Mouse (Mus musculus): ENCODE data around the gene Dctpp1.

Dctpp1 gene

DNA sequence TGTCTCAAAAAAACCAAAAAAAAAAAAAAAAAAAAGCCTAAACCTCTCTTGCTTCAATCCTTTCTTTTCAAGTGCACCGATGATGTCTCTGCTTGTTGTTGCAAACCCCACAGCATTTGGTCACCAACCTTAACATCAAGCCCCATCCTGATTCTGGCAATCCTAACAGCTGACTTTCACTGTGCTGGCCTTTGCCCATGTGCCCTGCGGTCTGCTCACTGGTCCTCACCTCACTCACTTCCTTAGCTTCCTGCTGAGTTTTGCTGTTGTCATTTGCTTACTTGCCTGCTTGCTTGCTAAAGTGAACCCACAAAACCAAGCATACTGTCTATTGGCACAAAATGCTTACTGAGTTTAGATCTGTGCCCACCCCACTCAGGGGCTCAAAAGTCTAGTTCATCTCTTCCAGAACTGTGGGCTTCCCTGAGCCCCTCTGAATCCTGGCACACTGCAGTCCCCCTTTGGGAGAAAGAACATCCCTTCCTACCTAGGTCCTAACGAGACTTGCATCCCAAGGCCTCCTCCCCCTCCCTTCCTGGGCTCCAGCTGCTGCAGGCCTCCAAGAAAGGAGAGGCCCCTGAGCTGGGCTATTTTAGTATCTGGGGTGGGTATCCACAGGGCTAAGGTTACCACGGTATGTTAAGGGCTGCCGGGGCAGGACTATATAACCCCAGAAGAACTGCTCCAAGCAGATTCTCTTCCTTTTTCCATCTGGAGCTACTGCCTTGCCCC lies 49.3 kb downstream of the Dctpp1 start:
- DNase-seq (ENCODE audit: inconsistent age in 2 of 2, low spot score in 1 of 2), result peak in 1 of 2 experiments; percentile 24

DNA sequence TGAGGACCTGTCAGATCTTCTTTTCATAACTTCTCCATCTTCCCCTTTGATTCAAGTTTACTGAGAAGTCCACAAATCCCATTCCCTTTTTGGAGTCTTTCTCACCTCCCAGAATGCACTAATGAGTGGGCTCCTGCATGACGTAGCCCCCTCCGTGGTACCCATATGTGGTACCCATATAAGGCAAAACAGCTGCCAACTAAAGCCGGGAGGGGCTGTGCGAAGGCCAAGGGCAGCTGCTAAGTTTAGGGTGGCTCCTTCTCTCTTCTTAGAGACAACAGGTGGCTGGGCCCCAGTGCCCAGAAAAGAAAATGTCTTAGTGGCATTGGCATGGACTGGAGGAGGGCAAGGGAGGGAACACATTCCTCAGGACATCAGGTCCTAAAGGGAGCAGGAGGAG lies 50.2 kb downstream of the Dctpp1 start:
- no peak for DNase-seq (ENCODE audit: inconsistent age in 2 of 2, low spot score in 1 of 2)

DNA sequence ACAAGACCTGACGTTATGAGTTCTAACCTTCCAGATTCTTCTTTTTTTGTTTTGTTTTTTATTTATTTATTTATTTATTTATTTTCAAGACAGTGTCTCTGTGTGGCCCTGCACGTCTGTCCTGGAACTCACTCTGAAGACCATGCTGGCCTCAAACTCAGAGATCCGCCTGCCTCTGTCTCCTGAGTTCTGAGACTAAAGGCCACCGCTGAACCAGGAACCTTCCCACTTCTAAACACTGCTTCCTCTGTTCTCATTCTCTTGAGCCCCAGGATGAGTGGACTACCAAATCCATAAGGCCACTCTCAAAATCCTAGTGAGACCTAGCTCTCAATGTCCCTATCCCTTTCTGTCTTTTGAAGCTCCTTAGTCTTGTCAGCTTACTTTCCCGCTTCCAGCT lies 50.7 kb downstream of the Dctpp1 start:
- no peak for DNase-seq (ENCODE audit: inconsistent age in 2 of 2, low spot score in 1 of 2)

DNA sequence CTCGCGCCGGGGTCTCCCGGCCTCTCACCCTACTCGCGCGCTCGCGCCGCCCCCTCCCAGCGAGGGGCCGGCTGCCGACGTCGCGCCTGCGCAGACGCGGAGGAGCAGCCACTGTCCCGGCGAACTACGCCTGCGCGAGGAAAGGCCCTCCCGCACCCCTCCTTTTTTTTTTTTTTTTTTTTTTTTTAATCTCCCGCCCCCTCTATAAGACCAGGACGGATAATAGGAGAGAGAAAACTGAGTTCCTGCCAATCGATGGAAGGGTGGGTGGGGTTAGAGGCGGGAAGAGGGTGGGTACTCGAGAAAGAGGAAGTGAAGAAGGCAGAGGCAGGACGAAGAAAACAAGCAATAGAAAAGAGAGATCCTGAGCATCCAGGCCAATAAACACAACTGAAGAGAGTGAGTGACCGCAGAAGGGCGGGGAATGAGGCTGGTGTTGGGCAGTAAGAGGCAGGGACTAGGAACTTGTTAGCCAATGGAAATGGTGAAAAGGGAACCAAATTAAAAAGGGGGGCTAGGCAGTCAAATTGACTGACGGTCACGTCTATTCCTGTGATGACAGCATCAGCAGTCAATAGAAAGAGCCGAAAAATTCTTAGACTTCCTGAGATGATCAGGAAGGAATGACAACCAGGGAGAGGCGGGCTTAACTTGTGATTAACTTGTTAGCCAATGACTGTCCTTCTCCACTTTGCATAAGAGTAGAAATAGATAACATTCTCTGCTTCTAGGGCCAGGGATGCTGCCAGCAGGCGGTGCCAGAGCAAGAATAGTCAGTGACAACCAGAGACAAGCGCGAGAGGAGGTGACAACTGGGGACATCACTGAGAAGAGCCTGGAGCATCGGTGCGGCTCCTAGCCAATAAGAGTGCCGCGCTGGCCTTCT lies 51.7 kb downstream of the Dctpp1 start, which contains the start of gene Mylpf:
TSS of gene Mylpf (plus strand) at position 338 of the 886 bp plus-strand sequence.
- peak; percentile 95 to 97 for DNase-seq (ENCODE audit: inconsistent age in 2 of 2, low spot score in 1 of 2)

DNA sequence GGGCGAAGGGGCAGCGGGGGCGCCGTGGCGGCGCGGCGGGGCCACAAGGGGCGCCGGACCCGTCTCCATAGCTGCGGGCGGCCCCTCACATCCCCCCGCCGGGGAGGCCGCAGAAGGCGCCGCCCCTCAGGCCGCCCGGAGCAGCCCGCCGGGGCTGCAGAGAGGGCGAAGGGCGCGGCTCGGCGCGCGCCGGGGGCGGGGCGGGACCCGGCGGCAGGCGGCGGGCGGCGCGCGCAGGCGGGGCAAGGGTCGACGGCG lies 52.3 kb downstream of the Dctpp1 start, which contains the start of gene Tbc1d10b:
TSS of gene Tbc1d10b (minus strand) at position 174 of the 258 bp plus-strand sequence.
- no peak for DNase-seq (ENCODE audit: inconsistent age in 2 of 2, low spot score in 1 of 2)

DNA sequence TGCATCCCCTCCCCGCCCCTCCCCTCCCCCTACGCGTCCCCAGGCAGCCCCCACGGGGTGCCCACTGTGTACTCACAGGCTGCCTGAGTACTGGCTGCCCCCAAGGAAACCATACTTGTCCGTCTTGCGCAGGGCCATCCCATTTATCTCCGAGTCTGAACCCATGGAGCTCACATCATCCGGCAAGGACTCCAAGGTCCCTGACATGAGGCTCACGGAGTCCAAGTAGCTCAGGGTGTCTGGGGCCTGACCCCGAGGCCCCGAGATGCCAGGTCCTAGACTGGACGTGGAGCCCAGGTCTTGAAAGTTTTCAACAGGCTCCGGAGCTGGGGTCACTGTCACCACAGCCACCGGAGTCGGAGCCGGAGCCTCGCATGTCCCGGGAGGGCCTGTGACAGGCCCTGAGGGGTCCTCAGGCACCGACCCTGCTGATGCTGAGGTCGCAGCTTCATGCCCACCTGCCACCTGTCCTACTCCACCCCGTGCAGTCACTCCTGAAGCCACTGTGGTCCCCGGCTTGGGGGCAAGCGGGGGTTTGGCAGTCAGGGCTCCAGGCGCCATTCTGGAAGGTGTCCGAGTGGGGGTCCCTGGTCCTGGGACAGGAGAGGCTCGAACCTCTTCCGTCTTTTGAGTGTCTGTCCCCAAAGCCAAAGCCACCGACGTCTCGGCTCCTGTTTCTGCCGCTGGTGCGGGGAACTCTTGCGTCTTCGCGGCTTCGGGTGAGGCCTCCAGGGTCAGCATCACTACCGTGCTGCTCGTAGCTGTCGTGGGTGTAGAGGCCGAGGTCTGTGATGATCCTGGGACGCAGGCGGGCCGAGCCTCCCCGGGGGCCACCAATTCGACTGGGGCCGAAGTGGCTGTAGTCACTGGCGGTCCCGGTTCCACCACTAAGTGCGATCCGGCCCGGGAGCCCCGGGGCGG lies 52.9 kb downstream of the Dctpp1 start:
- DNase-seq (ENCODE audit: inconsistent age in 2 of 2, low spot score in 1 of 2), result peak; percentile 50 to 72

Data from adrenal gland, adult (tissue).